Mouse (Mus musculus) ES-E14 (cell line): ENCODE results near the gene Nme7. TPM values are rescaled to one million over a fixed set of nuclear protein-coding genes. Genes with fewer than 3 reads are reported as not detected.

Source experiments
- DNase-seq: peaks from one replicate; pipeline ENCODE4 v3.0.0-alpha.2; 2013; ENCODE audit warnings: low read depth, low spot score
- H3K27ac ChIP-seq: 2 replicates; pipeline ENCODE4 v1.5.1; 2012; ENCODE audit warnings: low read depth, mild to moderate bottlenecking, low read length, moderate library complexity, mixed read lengths; ENCODE audit not compliant: poor library complexity, insufficient read depth, severe bottlenecking
- H3K36me3 ChIP-seq: 2 replicates; pipeline ENCODE4 v1.6.1; 2012; ENCODE audit warnings: mild to moderate bottlenecking, low read length, moderate library complexity, mixed read lengths; ENCODE audit not compliant: control insufficient read depth, poor library complexity, insufficient read depth, severe bottlenecking
- H3K4me1 ChIP-seq, 2 experiments: fragments of 150-350 bp in 1 of 2; sonication (generic) in 1 of 2; 2 replicates each; pipeline ENCODE4 v1.6.1; 2012; ENCODE audit warnings: low read length in 2 of 2, mild to moderate bottlenecking in 1 of 2, mixed read lengths in 1 of 2; ENCODE audit not compliant: control insufficient read depth in 2 of 2, insufficient read depth in 2 of 2, poor library complexity in 1 of 2
- H3K4me3 ChIP-seq, 2 experiments: fragments of 150-350 bp in 1 of 2; sonication (generic) in 1 of 2; 2 replicates each; pipeline ENCODE4 v1.5.1; 2012; ENCODE audit warnings: low read length in 2 of 2, low read depth in 1 of 2, mild to moderate bottlenecking in 1 of 2, mixed read lengths in 1 of 2; ENCODE audit not compliant: insufficient read depth in 1 of 2, poor library complexity in 1 of 2, severe bottlenecking in 1 of 2
- H3K9ac ChIP-seq: 2 replicates; pipeline ENCODE4 v1.6.1; 2012; ENCODE audit warnings: low read depth, mild to moderate bottlenecking, low read length, mixed read lengths; ENCODE audit not compliant: poor library complexity, insufficient read depth, severe bottlenecking
- H3K9me3 ChIP-seq: fragments of 150-350 bp; sonication (generic); 2 replicates; pipeline ENCODE4 v1.6.1; 2012; ENCODE audit warnings: low read depth, mild to moderate bottlenecking, low read length; ENCODE audit not compliant: control insufficient read depth, insufficient read depth
- CHD2 ChIP-seq: IDR thresholded peaks from 2 replicates; pipeline ENCODE4 v1.6.1; 2014; ENCODE audit warnings: mild to moderate bottlenecking, low read depth, low read length, inconsistent platforms
- HCFC1 ChIP-seq: IDR thresholded peaks from 2 replicates; pipeline ENCODE4 v1.6.1; 2012; ENCODE audit warnings: low read length, inconsistent platforms, borderline replicate concordance; ENCODE audit not compliant: insufficient read depth
- MAFK ChIP-seq: IDR thresholded peaks from 2 replicates; pipeline ENCODE4 v1.6.1; 2014; ENCODE audit warnings: mild to moderate bottlenecking, low read depth, low read length, inconsistent platforms; ENCODE audit not compliant: insufficient read depth
- ZC3H11A ChIP-seq: IDR thresholded peaks from 2 replicates; pipeline ENCODE4 v1.6.1; 2012; ENCODE audit warnings: low read depth, mild to moderate bottlenecking, inconsistent platforms, low read length, borderline replicate concordance
- ZNF384 ChIP-seq: IDR thresholded peaks from 2 replicates; pipeline ENCODE4 v1.6.1; 2012; ENCODE audit warnings: low read depth, low read length, inconsistent platforms
- in situ Hi-C, 2 experiments: fragments of 600-800 bp; cut with MboI; formaldehyde crosslinking; loops; one replicate each; pipeline ENCODE4 v1.15.1; 2025; ENCODE audit warnings: low sequenced_read_pairs in 2 of 2, inconsistent platforms in 1 of 2; ENCODE audit not compliant: unreplicated experiment in 2 of 2
- total RNA-seq: library from RNA; depleted of rRNA; stranded (reverse); fragments of 300-350 nt; gene quantifications from 2 replicates; pipeline ENCODE4 v1.2.3, GENCODE M21; 2012

Nme7 gene
- total RNA-seq, 1 experiment = 32.8 TPM

GRCm38 (mm10) chr1:164361997-164362396, 58.1 kb downstream of the Nme7 start:
- Histone ChIP-seq H3K4me1 (no peaks in the 10 kb centered on the region; a peak in 1 of 4 replicates), H3K27ac (no peak overlapping the region), H3K9ac (no peak overlapping the region), H3K36me3 (no peaks in the 10 kb centered on the region), H3K4me3 (no peak overlapping the region), H3K9me3 (no peaks in the 10 kb centered on the region)
- TF ChIP-seq MAFK = no peak
- TF ChIP-seq CHD2 = no peak
- TF ChIP-seq ZNF384 = no peak
- no peak for TF ChIP-seq ZC3H11A
- no peak for TF ChIP-seq HCFC1
- in situ Hi-C loops = no loop called here
- no peak for DNase-seq

GRCm38 (mm10) chr1:164366156-164367128, 62.5 kb downstream of the Nme7 start:
- Histone ChIP-seq H3K9ac (no peak overlapping the region), H3K4me1 (peaks cover 0 to 3% of the 10 kb centered on the region in 2 experiments; a peak in 1 of 4 replicates), H3K4me3 (no peak overlapping the region), H3K27ac (no peak overlapping the region), H3K36me3 (no peaks in the 10 kb centered on the region), H3K9me3 (no peaks in the 10 kb centered on the region)
- in situ Hi-C loops = no loop called here
- TF ChIP-seq MAFK (no peak), ZC3H11A (peak; percentile 91), ZNF384 (no peak), CHD2 (no peak), HCFC1 (no peak)
- DNase-seq = peak; percentile 70

- TF ChIP-seq HCFC1 = no peak
- TF ChIP-seq MAFK = no peak
- TF ChIP-seq ZNF384 = no peak
- Histone ChIP-seq H3K4me1 (peaks cover 0 to 5% of the 10 kb centered on the region in 2 experiments; a peak in 2 of 4 replicates), H3K9me3 (no peaks in the 10 kb centered on the region), H3K27ac (no peak overlapping the region), H3K36me3 (peaks cover 2% of the 10 kb centered on the region; the same call in 1 of the 2 replicates), H3K9ac (no peak overlapping the region), H3K4me3 (no peak overlapping the region)
- in situ Hi-C loops = no loop called here
- no peak for DNase-seq
Measured at GRCm38 (mm10) chr1:164368152-164368551, 64.2 kb downstream of the Nme7 start.

- TF ChIP-seq HCFC1 = no peak
- TF ChIP-seq CHD2 = no peak
- TF ChIP-seq ZNF384 = no peak
- no peak for TF ChIP-seq MAFK
- TF ChIP-seq ZC3H11A = no peak
- peaks cover 2% of the 10 kb centered on the region; the same call in 1 of the 2 replicates for H3K36me3 ChIP-seq
- H3K4me3 ChIP-seq = no peak overlapping the region
- no peak overlapping the region for H3K27ac ChIP-seq
- H3K9ac ChIP-seq = no peak overlapping the region
- H3K4me1 ChIP-seq = peaks cover 3 to 7% of the 10 kb centered on the region in 2 experiments; a peak in 2 of 4 replicates
- in situ Hi-C loops = no loop called here
- no peaks in the 10 kb centered on the region for H3K9me3 ChIP-seq
- DNase-seq = no peak
Measured at GRCm38 (mm10) chr1:164369781-164370180, 65.9 kb downstream of the Nme7 start.
